Mouse (Mus musculus) cortical plate, adult 2 months (tissue): Measurements from ENCODE around the gene Mpg. TPM values are rescaled to one million over a fixed set of nuclear protein-coding genes. Genes with fewer than 3 reads are reported as not detected.

ENCODE experiments used
- H3K27ac ChIP-seq: fragments of 200-500 bp; 2 replicates; pipeline ENCODE4 v1.5.1; 2012; ENCODE audit warnings: low read length, control low read depth, inconsistent platforms; ENCODE audit not compliant: insufficient read depth
- H3K4me1 ChIP-seq: fragments of 200-500 bp; 2 replicates; pipeline ENCODE4 v1.6.1; 2011; ENCODE audit warnings: low read length; ENCODE audit not compliant: control insufficient read depth, insufficient read depth
- H3K4me3 ChIP-seq: fragments of 200-500 bp; 2 replicates; pipeline ENCODE4 v1.5.1; 2011; ENCODE audit warnings: mild to moderate bottlenecking, low read length, control low read depth; ENCODE audit not compliant: insufficient read depth
- CTCF ChIP-seq: fragments of 200-500 bp; IDR thresholded peaks from 2 replicates; pipeline ENCODE4 v1.5.1; 2011; ENCODE audit warnings: mild to moderate bottlenecking, control low read depth, low read length; ENCODE audit not compliant: insufficient read depth; ENCODE audit errors: extremely low read depth
- POLR2A ChIP-seq: fragments of 200-500 bp; IDR thresholded peaks from 2 replicates; pipeline ENCODE4 v1.6.1; 2011; ENCODE audit warnings: mild to moderate bottlenecking, low read length, control low read depth; ENCODE audit not compliant: insufficient read depth; ENCODE audit errors: extremely low read depth
- polyA plus RNA-seq: library from polyadenylated mRNA; depleted of rRNA; stranded (reverse); fragments of >200 nt; gene quantifications from 2 replicates; pipeline ENCODE4 v1.2.3, GENCODE M21; 2012; rRNA removed

Mpg gene
- polyA plus RNA-seq, 1 experiment, result 14.2 TPM

DNA sequence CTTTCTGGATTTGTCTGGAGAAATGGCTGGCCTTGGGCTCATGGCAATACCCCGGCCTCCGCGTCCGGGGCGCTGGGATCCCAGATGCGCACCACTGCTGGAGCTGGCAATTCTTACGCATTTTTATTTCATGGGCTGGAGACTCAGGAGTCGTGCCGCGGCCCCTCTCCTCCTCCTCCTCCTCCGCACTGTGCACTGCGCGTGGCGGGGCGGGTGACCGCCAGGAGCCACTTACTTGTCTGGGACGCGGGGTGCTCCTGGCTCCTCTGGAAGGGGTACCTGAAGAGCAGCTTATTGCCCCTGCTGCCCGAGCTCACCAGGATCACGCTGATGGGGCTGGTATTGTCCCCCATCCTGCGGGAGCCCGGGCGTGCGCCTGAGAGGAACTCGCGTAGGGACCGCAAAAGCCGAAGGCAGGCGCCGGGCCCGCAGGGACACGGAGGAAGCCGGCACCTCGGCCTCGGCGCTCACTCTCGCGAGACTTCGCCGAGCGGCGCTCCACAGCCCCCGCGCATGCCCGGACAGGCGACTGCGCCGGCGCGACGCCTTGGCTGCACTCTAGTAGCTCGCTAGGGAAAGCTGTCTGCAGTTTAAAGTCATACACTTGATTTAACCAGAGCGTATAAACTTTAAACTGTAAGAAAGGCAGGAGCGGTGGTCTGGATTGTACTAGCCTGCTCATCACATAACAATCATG lies 41.0 kb downstream of the Mpg start, which contains the start of gene Nprl3:
Nprl3 (minus strand) TSS at position 520 of the 697 bp plus-strand sequence.
- TF ChIP-seq CTCF (no peak), POLR2A (peak; percentile 89)
- H3K27ac ChIP-seq, result peak within 1 kb of the TSS; percentile 98
- no peaks in the 10 kb centered on the region for H3K4me1 ChIP-seq
- H3K4me3 ChIP-seq, result peak within 1 kb of the TSS; percentile 70

GRCm38 (mm10) chr11:32267964-32268363 lies 41.7 kb downstream of the Mpg start:
- H3K27ac ChIP-seq, result no peak overlapping the region
- no peaks in the 10 kb centered on the region for H3K4me1 ChIP-seq
- no peak overlapping the region for H3K4me3 ChIP-seq
- TF ChIP-seq CTCF (no peak), POLR2A (no peak)

- Histone ChIP-seq H3K27ac (no peak overlapping the region), H3K4me1 (no peaks in the 10 kb centered on the region), H3K4me3 (no peak overlapping the region)
- TF ChIP-seq POLR2A (no peak), CTCF (no peak)
Observed at GRCm38 (mm10) chr11:32268952-32269351, 42.6 kb downstream of the Mpg start.

- H3K4me3 ChIP-seq, result no peak overlapping the region
- no peak overlapping the region for H3K27ac ChIP-seq
- no peaks in the 10 kb centered on the region for H3K4me1 ChIP-seq
- TF ChIP-seq POLR2A (no peak), CTCF (no peak)
Observed at GRCm38 (mm10) chr11:32271178-32271577, 44.9 kb downstream of the Mpg start.

- Histone ChIP-seq H3K4me1 (no peaks in the 10 kb centered on the region), H3K27ac (no peak within 1 kb of the TSS), H3K4me3 (no peak within 1 kb of the TSS)
- TF ChIP-seq POLR2A (no peak), CTCF (no peak)
Observed at GRCm38 (mm10) chr11:32276347-32276746, 50.0 kb downstream of the Mpg start, which contains the start of gene Hba-x. Gene Hba-x, plus strand, starts transcription at chr11:32276400.

DNA sequence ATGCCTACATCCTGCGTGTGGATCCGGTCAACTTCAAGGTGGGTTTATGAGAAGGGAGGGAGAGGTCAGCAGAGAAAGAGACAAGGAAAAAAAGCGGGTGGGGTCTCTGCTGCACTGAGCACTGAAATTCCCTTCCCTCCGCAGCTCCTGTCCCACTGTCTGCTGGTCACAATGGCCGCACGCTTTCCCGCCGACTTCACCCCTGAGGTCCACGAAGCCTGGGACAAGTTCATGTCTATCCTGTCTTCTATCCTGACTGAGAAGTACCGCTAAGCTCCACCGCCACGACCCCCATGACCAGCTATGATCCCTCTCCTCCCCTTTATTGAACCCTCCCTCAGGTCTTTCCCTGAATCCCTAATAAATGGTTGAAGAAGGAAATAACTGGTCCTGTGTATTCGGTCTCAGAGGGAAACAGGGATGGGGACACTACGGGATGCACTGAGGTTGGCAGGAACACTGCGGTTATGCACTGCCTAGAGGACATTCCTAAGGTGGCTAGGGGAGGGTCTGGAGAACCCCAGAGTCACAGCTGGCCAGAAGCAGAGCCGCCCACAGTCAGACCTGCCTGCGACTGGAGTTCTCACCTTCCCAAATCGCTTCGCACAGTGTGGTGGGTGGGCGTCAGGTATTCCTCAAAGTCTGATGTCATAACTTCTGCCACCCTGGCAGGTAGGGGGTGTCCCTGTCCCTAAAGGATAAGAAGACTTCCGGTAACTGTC lies 51.6 kb downstream of the Mpg start:
- no peak overlapping the region for H3K4me3 ChIP-seq
- H3K4me1 ChIP-seq, result no peaks in the 10 kb centered on the region
- no peak overlapping the region for H3K27ac ChIP-seq
- no peak for TF ChIP-seq POLR2A

- TF ChIP-seq POLR2A (no peak), CTCF (no peak)
- no peak overlapping the region for H3K27ac ChIP-seq
- no peaks in the 10 kb centered on the region for H3K4me1 ChIP-seq
- H3K4me3 ChIP-seq, result no peak overlapping the region
Observed at GRCm38 (mm10) chr11:32278458-32278957, 52.2 kb downstream of the Mpg start.

DNA sequence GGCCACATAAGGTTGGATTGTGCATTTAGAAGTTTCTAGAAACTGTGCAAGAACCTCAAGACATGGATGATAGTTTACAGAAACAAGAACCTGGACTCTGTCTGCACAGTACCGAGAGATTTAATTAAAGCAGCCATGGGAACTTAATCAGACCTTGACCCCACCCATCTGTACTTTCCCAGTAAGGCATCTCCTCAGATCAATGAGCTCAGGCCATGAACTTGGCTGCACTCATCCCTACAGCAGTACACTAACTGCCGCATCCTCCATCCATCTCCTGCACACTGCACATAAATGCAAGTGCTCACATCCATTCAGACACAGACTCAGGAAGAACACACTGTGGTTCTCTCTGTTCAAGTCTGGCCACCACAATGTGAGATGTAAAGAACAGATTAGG lies 54.3 kb downstream of the Mpg start:
- Histone ChIP-seq H3K4me3 (no peak overlapping the region), H3K27ac (no peak overlapping the region), H3K4me1 (no peaks in the 10 kb centered on the region)
- TF ChIP-seq POLR2A (no peak), CTCF (no peak)

- Histone ChIP-seq H3K4me3 (no peak overlapping the region), H3K27ac (no peak overlapping the region), H3K4me1 (no peaks in the 10 kb centered on the region)
- TF ChIP-seq POLR2A (no peak), CTCF (no peak)
Observed at GRCm38 (mm10) chr11:32281416-32282144, 55.3 kb downstream of the Mpg start.

Other genes with a start within 250 kb of the Mpg start
- 492 and 504 TPM in 2 replicates for gene Nsg2, start 226.0 kb upstream of the Mpg start, polyA plus RNA-seq
- 0.06 and 0.15 TPM in 2 replicates for gene Il9r, start 26.2 kb upstream of the Mpg start, polyA plus RNA-seq
- gene Snrnp25, start 21.1 kb upstream of the Mpg start, polyA plus RNA-seq, result 51.8 and 57.0 TPM in 2 replicates
- gene Rhbdf1, start 4.2 kb upstream of the Mpg start, polyA plus RNA-seq, result 25.6 and 26.9 TPM in 2 replicates
- 78.7 and 80.9 TPM in 2 replicates for gene Nprl3, start 41.2 kb downstream of the Mpg start, polyA plus RNA-seq
- 0.15 and 0.21 TPM in 2 replicates for gene Hba-x, start 49.9 kb downstream of the Mpg start, polyA plus RNA-seq
- 139 and 197 TPM in 2 replicates for gene Hba-a1, start 57.0 kb downstream of the Mpg start, polyA plus RNA-seq
- gene Hbq1b, start 60.5 kb downstream of the Mpg start, polyA plus RNA-seq, result 1.9 and 2.1 TPM in 2 replicates
- 389 and 531 TPM in 2 replicates for gene Hba-a2, start 70.0 kb downstream of the Mpg start, polyA plus RNA-seq
- gene Hbq1a, start 73.6 kb downstream of the Mpg start, polyA plus RNA-seq, result 3.0 and 3.5 TPM in 2 replicates
- gene Sh3pxd2b, start 121.3 kb downstream of the Mpg start, polyA plus RNA-seq, result 8.6 and 8.7 TPM in 2 replicates
- gene Ubtd2, start 228.9 kb downstream of the Mpg start, polyA plus RNA-seq, result 30.9 and 31.8 TPM in 2 replicates